Mouse (Mus musculus): Measurements from ENCODE around the gene Ephb3. TPM values are rescaled to one million over a fixed set of nuclear protein-coding genes. Genes with fewer than 3 reads are reported as not detected.

Gene Ephb3
- polyA plus RNA-seq, 1 experiment from 2014 or later: 33.2 TPM

GRCm38 (mm10) chr16:21226629-21227028 lies 22.1 kb downstream of the Ephb3 start:
- Histone ChIP-seq H3K4me3 (ENCODE audit: low read depth, low read length) (no peak overlapping the region), H3K9me3 (ENCODE audit: low read depth, low read length) (no peaks in the 10 kb centered on the region), H3K27me3 (ENCODE audit: insufficient read depth, low read length) (no peaks in the 10 kb centered on the region), H3K9ac (no peak overlapping the region), H3K4me2 (no peak overlapping the region), H3K4me1 (ENCODE audit: insufficient read depth) (peaks cover 3% of the 10 kb centered on the region; the same call in 1 of the 2 replicates), H3K36me3 (ENCODE audit: insufficient read depth) (peaks cover 34% of the 10 kb centered on the region), H3K27ac (ENCODE audit: low read depth) (peak overlapping the region; percentile 76)
- DNase-seq: no peak
- WGBS: 51% methylated on average over 6 of the region's 6 CpGs
- no peak for TF ChIP-seq CTCF (IDR thresholded peaks at IDR 0.05; ENCODE audit: low read depth)
- no peak for ATAC-seq (ENCODE audit: insufficient read depth)

DNA sequence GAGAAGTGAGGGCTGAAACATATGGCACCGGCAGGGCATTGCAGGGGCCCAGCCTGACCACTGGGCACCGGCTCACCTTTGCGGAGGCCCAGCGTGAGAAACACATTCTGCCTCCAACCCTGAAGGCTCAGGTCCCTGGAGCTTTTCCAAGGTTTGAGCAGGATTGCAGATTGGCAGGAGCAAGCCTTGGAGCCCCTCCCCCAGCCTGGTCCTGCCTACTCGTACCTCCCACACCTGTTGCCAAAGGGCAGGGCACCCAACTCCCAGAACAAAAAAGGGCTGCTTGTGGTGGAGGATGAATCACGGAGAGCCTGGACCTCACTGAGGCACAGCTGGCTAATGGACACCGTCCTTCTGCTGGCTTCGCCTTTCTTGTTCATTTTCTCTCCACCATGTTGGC lies 30.6 kb downstream of the Ephb3 start:
- H3K9ac ChIP-seq: no peak overlapping the region
- H3K4me3 ChIP-seq (ENCODE audit: low read depth, low read length): no peak overlapping the region
- no peak for TF ChIP-seq CTCF (IDR thresholded peaks at IDR 0.05; ENCODE audit: low read depth)
- DNase-seq: peak; percentile 57
- H3K36me3 ChIP-seq (ENCODE audit: insufficient read depth): no peaks in the 10 kb centered on the region
- no peak for ATAC-seq (ENCODE audit: insufficient read depth)
- H3K4me2 ChIP-seq: no peak overlapping the region
- peaks cover 23% of the 10 kb centered on the region for H3K4me1 ChIP-seq (ENCODE audit: insufficient read depth)
- 56% methylated on average over 8 of the region's 8 CpGs for WGBS
- no peaks in the 10 kb centered on the region for H3K9me3 ChIP-seq (ENCODE audit: low read depth, low read length)
- H3K27ac ChIP-seq (ENCODE audit: low read depth): no peak overlapping the region
- no peaks in the 10 kb centered on the region for H3K27me3 ChIP-seq (ENCODE audit: insufficient read depth, low read length)

DNA sequence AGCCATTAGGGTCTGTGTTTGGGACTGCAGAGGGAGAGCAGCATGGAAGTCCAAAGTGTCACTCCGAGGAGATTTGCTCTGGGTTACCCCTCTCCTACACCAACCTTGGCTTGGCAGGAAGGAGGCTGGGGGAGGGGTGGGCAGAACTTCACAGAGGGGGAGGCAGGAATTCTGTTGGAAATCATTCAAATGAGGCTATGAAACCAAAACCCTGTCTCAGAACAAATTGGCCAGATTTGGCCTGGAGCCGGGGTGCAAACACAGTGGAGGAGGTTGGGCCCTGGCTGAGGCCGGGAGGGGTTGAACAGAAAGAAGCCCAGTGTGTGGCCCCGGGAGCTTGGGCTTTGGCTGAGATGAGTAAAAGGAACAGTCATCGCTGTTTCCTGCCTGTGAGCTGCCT lies 34.2 kb downstream of the Ephb3 start:
- Histone ChIP-seq H3K36me3 (ENCODE audit: insufficient read depth) (no peaks in the 10 kb centered on the region), H3K4me3 (ENCODE audit: low read depth, low read length) (no peak overlapping the region), H3K27me3 (ENCODE audit: insufficient read depth, low read length) (no peaks in the 10 kb centered on the region), H3K27ac (ENCODE audit: low read depth) (peak overlapping the region; percentile 83), H3K9me3 (ENCODE audit: low read depth, low read length) (no peaks in the 10 kb centered on the region), H3K4me2 (peak overlapping the region; percentile 1; the same call in 1 of the 2 replicates), H3K4me1 (ENCODE audit: insufficient read depth) (peaks cover 39% of the 10 kb centered on the region), H3K9ac (no peak overlapping the region)
- DNase-seq (peak; percentile 93), ATAC-seq (ENCODE audit: insufficient read depth) (peak; percentile 88)
- no peak for TF ChIP-seq CTCF (IDR thresholded peaks at IDR 0.05; ENCODE audit: low read depth)
- WGBS: 14% methylated on average over 5 of the region's 5 CpGs

DNA sequence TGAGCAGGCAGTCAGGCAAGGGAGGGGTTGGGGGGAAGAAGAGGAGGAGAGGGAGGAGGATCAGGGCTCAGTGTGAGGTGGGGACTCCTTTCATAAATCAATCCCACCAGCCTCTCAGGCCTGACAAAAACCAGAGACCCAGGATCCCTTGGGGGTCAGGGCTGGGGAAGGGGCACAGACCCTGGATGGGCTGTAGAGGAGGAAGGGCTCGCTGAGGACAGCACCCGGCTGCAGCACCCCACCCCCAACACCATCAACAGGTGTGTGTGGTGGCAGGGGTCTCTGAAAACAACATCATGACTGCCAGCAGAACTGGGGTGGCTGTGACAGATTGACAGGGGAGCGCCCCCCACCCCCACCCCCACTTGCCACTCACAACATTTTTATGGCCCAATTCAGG lies 36.0 kb downstream of the Ephb3 start:
- no peak for DNase-seq
- Histone ChIP-seq H3K36me3 (ENCODE audit: insufficient read depth) (no peaks in the 10 kb centered on the region), H3K4me2 (no peak overlapping the region), H3K4me1 (ENCODE audit: insufficient read depth) (peaks cover 40% of the 10 kb centered on the region), H3K4me3 (ENCODE audit: low read depth, low read length) (no peak overlapping the region), H3K9ac (no peak overlapping the region), H3K27ac (ENCODE audit: low read depth) (no peak overlapping the region), H3K27me3 (ENCODE audit: insufficient read depth, low read length) (no peaks in the 10 kb centered on the region), H3K9me3 (ENCODE audit: low read depth, low read length) (no peaks in the 10 kb centered on the region)
- 27% methylated on average over 3 of the region's 3 CpGs for WGBS
- no peak for ATAC-seq (ENCODE audit: insufficient read depth)
- no peak for TF ChIP-seq CTCF (IDR thresholded peaks at IDR 0.05; ENCODE audit: low read depth)

- Histone ChIP-seq H3K36me3 (ENCODE audit: insufficient read depth) (no peaks in the 10 kb centered on the region), H3K9me3 (ENCODE audit: low read depth, low read length) (no peaks in the 10 kb centered on the region), H3K27me3 (ENCODE audit: insufficient read depth, low read length) (no peaks in the 10 kb centered on the region), H3K4me1 (ENCODE audit: insufficient read depth) (peaks cover 41% of the 10 kb centered on the region), H3K4me3 (ENCODE audit: low read depth, low read length) (no peak overlapping the region), H3K27ac (ENCODE audit: low read depth) (no peak overlapping the region), H3K9ac (no peak overlapping the region), H3K4me2 (no peak overlapping the region)
- TF ChIP-seq CTCF (IDR thresholded peaks at IDR 0.05; ENCODE audit: low read depth): no peak
- DNase-seq (no peak), ATAC-seq (ENCODE audit: insufficient read depth) (no peak)
Observed at GRCm38 (mm10) chr16:21241030-21241429, 36.5 kb downstream of the Ephb3 start.

GRCm38 (mm10) chr16:21242946-21243345 lies 38.4 kb downstream of the Ephb3 start:
- Histone ChIP-seq H3K36me3 (ENCODE audit: insufficient read depth) (no peaks in the 10 kb centered on the region), H3K4me3 (ENCODE audit: low read depth, low read length) (no peak overlapping the region), H3K9me3 (ENCODE audit: low read depth, low read length) (no peaks in the 10 kb centered on the region), H3K4me2 (no peak overlapping the region), H3K9ac (no peak overlapping the region), H3K4me1 (ENCODE audit: insufficient read depth) (peaks cover 50% of the 10 kb centered on the region), H3K27ac (ENCODE audit: low read depth) (no peak overlapping the region), H3K27me3 (ENCODE audit: insufficient read depth, low read length) (peaks cover 6% of the 10 kb centered on the region; the same call in 1 of the 2 replicates)
- ATAC-seq (ENCODE audit: insufficient read depth) (no peak), DNase-seq (no peak)
- WGBS: 31% methylated on average over 8 of the region's 8 CpGs
- no peak for TF ChIP-seq CTCF (IDR thresholded peaks at IDR 0.05; ENCODE audit: low read depth)

DNA sequence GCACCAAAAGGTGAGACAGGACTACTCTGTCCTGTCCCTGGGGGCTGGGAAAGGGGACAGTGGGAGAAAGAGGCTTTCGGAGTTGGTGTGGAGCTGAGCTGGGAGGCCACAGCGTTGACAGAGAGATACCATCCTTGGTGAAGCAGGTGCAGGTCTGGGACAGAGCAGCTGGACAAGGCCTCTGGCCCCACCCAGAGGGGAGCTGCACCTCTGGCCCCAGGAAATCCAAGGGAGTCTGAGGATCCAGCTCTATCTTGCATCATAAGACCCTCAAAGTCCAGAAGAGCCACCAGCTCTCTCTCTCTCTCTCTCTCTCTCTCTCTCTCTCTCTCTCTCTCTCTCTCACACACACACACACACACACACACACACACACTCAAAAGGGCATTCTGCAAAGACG lies 40.2 kb downstream of the Ephb3 start:
- Histone ChIP-seq H3K27me3 (ENCODE audit: insufficient read depth, low read length) (peaks cover 13% of the 10 kb centered on the region), H3K9me3 (ENCODE audit: low read depth, low read length) (no peaks in the 10 kb centered on the region), H3K4me3 (ENCODE audit: low read depth, low read length) (no peak overlapping the region), H3K4me2 (no peak overlapping the region), H3K27ac (ENCODE audit: low read depth) (no peak overlapping the region), H3K36me3 (ENCODE audit: insufficient read depth) (no peaks in the 10 kb centered on the region), H3K4me1 (ENCODE audit: insufficient read depth) (peaks cover 35% of the 10 kb centered on the region), H3K9ac (no peak overlapping the region)
- DNase-seq (no peak), ATAC-seq (ENCODE audit: insufficient read depth) (no peak)
- no peak for TF ChIP-seq CTCF (IDR thresholded peaks at IDR 0.05; ENCODE audit: low read depth)
- WGBS: 68% methylated on average over 3 of the region's 3 CpGs

DNA sequence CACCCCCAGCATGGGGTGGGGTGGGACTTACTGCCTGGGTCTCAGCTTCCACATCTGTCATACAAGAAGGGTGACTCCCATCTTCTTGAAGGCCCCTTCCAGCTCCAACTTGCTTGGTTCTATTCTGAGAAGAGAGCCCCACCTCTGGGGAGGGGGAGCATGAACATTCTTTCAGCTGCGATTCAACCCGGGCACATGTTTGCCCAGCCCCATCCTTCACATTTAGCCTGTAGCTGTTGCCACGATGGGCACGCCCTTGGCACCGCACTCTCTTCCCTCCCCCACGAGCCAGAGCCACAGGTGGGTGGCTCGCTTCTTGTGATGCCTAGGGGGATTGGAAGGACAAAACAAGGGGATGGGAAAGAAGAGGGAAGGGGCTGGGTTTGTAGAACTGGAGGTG lies 40.8 kb downstream of the Ephb3 start:
- no peak for TF ChIP-seq CTCF (IDR thresholded peaks at IDR 0.05; ENCODE audit: low read depth)

More for the DNA sequence above, 40.8 kb downstream of the Ephb3 start:
- no peaks in the 10 kb centered on the region for H3K36me3 ChIP-seq (ENCODE audit: insufficient read depth)
- ATAC-seq (ENCODE audit: insufficient read depth) (peak; percentile 2; the same call in 1 of the 2 replicates), DNase-seq (peak; percentile 21)
- WGBS: 18% methylated on average over 7 of the region's 7 CpGs
- peaks cover 31% of the 10 kb centered on the region for H3K4me1 ChIP-seq (ENCODE audit: insufficient read depth)
- H3K27ac ChIP-seq (ENCODE audit: low read depth): peak overlapping the region; percentile 58; the same call in 1 of the 2 replicates
- H3K9ac ChIP-seq: no peak overlapping the region
- H3K4me3 ChIP-seq (ENCODE audit: low read depth, low read length): no peak overlapping the region
- no peaks in the 10 kb centered on the region for H3K9me3 ChIP-seq (ENCODE audit: low read depth, low read length)
- H3K4me2 ChIP-seq: peak overlapping the region; percentile 91; the same call in 1 of the 2 replicates
- H3K27me3 ChIP-seq (ENCODE audit: insufficient read depth, low read length): peaks cover 15% of the 10 kb centered on the region

Data from lung, embryonic 14.5 days (tissue).